Mouse (Mus musculus) kidney, embryonic 14.5 days (tissue): Measurements from ENCODE around the gene Gm26897. TPM values are rescaled to one million over a fixed set of nuclear protein-coding genes. Genes with fewer than 3 reads are reported as not detected.

Source experiments
- ATAC-seq: fragments of 200-750 bp; cut with Nextera tagmentation; 2 replicates; pipeline ENCODE4 v1.8.0; 2017; ENCODE audit warnings: moderate number of reproducible peaks, mild to moderate bottlenecking, moderate TSS enrichment, moderate library complexity; ENCODE audit not compliant: low FRiP score, low TSS enrichment
- H3K27ac ChIP-seq: fragments of 300-500 bp; sonication (generic); 2 replicates; pipeline ENCODE4 v1.5.1; 2014; ENCODE audit warnings: low read depth, mild to moderate bottlenecking, low read length, moderate library complexity, mixed read lengths
- H3K27me3 ChIP-seq: fragments of 300-500 bp; sonication (generic); 2 replicates; pipeline ENCODE4 v1.6.1; 2014; ENCODE audit warnings: mild to moderate bottlenecking, low read length; ENCODE audit not compliant: control insufficient read depth, insufficient read depth
- H3K36me3 ChIP-seq: fragments of 300-500 bp; sonication (generic); 2 replicates; pipeline ENCODE4 v1.6.1; 2014; ENCODE audit warnings: low read length, mixed read lengths; ENCODE audit not compliant: control insufficient read depth, insufficient read depth
- H3K4me1 ChIP-seq: fragments of 300-500 bp; sonication (generic); 2 replicates; pipeline ENCODE4 v1.6.1; 2014; ENCODE audit warnings: low read length, mixed read lengths; ENCODE audit not compliant: control insufficient read depth, insufficient read depth
- H3K4me2 ChIP-seq: fragments of 300-500 bp; sonication (generic); replicated peaks from 2 replicates; pipeline ENCODE4 v1.6.1; 2014; ENCODE audit warnings: low read depth, mild to moderate bottlenecking, low read length
- H3K4me3 ChIP-seq: fragments of 300-500 bp; sonication (generic); 2 replicates; pipeline ENCODE4 v1.5.1; 2014; ENCODE audit warnings: mild to moderate bottlenecking, low read length
- H3K9ac ChIP-seq: fragments of 300-500 bp; sonication (generic); 2 replicates; pipeline ENCODE4 v1.6.1; 2014; ENCODE audit warnings: low read depth, mild to moderate bottlenecking, low read length, moderate library complexity
- H3K9me3 ChIP-seq: fragments of 300-500 bp; sonication (generic); 2 replicates; pipeline ENCODE4 v1.6.1; 2016; ENCODE audit warnings: low read length; ENCODE audit not compliant: control insufficient read depth
- WGBS: fragments of 180-500 bp; shearing (Covaris S2); extraction: QIAGEN DNeasy Blood & Tissue Kit; methylation state at CpG from one replicate; pipeline ENCODE4 v1.1.7; 2014; 5-methylcytosine and 5-hydroxymethylcytosine counted together
- polyA plus RNA-seq: library from polyadenylated mRNA; unstranded; fragments of >200 nt; fragmentation: Nextera tagmentation; extraction: Ambion mirVana; gene quantifications from 2 replicates; pipeline ENCODE4 v1.2.1, GENCODE M21; 2014

The Gm26897 gene
- polyA plus RNA-seq, 1 experiment from 2014 or later: not detected

GRCm38 (mm10) chr5:111709195-111709901 lies 24.4 kb upstream of the Gm26897 start:
- Histone ChIP-seq H3K27me3 (peaks cover 5% of the 10 kb centered on the region), H3K36me3 (no peaks in the 10 kb centered on the region), H3K9me3 (peaks cover 10% of the 10 kb centered on the region), H3K4me2 (no peak overlapping the region), H3K9ac (no peak overlapping the region), H3K4me3 (no peak overlapping the region), H3K27ac (no peak overlapping the region), H3K4me1 (no peaks in the 10 kb centered on the region)
- WGBS: 30% methylated on average over 8 of the region's 8 CpGs
- ATAC-seq: no peak

GRCm38 (mm10) chr5:111719018-111719417 lies 14.7 kb upstream of the Gm26897 start:
- Histone ChIP-seq H3K4me2 (no peak overlapping the region), H3K4me1 (no peaks in the 10 kb centered on the region), H3K4me3 (no peak overlapping the region), H3K9ac (no peak overlapping the region), H3K9me3 (no peaks in the 10 kb centered on the region), H3K27ac (no peak overlapping the region), H3K27me3 (peaks cover 3% of the 10 kb centered on the region; the same call in 1 of the 2 replicates), H3K36me3 (no peaks in the 10 kb centered on the region)
- 61% methylated on average over 3 of the region's 3 CpGs for WGBS
- no peak for ATAC-seq

- WGBS: 50% methylated on average over 9 of the region's 9 CpGs
- Histone ChIP-seq H3K4me3 (no peak overlapping the region), H3K27me3 (peaks cover 3% of the 10 kb centered on the region; the same call in 1 of the 2 replicates), H3K36me3 (no peaks in the 10 kb centered on the region), H3K9me3 (no peaks in the 10 kb centered on the region), H3K4me1 (peaks cover 5% of the 10 kb centered on the region; the same call in 1 of the 2 replicates), H3K4me2 (no peak overlapping the region), H3K27ac (no peak overlapping the region), H3K9ac (no peak overlapping the region)
- ATAC-seq: no peak
These were observed 13.0 kb upstream of the Gm26897 start for GRCm38 (mm10) chr5:111720726-111721125.

GRCm38 (mm10) chr5:111724713-111725112 lies 9.0 kb upstream of the Gm26897 start:
- WGBS: 39% methylated on average over 10 of the region's 10 CpGs

GRCm38 (mm10) chr5:111725195-111725920 lies 8.4 kb upstream of the Gm26897 start:
- Histone ChIP-seq H3K27me3 (peaks cover 8% of the 10 kb centered on the region; the same call in 1 of the 2 replicates), H3K9ac (no peak overlapping the region), H3K4me2 (no peak overlapping the region; the same call in 1 of the 2 replicates), H3K27ac (no peak overlapping the region), H3K9me3 (peaks cover 3% of the 10 kb centered on the region; the same call in 1 of the 2 replicates), H3K4me3 (no peak overlapping the region), H3K36me3 (no peaks in the 10 kb centered on the region), H3K4me1 (peaks cover 6% of the 10 kb centered on the region; the same call in 1 of the 2 replicates)
- WGBS: 23% methylated on average over 22 of the region's 22 CpGs
- no peak for ATAC-seq

More at GRCm38 (mm10) chr5:111724713-111725112, 9.0 kb upstream of the Gm26897 start:
- Histone ChIP-seq H3K4me2 (no peak overlapping the region), H3K9ac (no peak overlapping the region), H3K4me1 (peaks cover 6% of the 10 kb centered on the region; the same call in 1 of the 2 replicates), H3K9me3 (peaks cover 3% of the 10 kb centered on the region; the same call in 1 of the 2 replicates), H3K4me3 (no peak overlapping the region), H3K27ac (no peak overlapping the region), H3K27me3 (peaks cover 8% of the 10 kb centered on the region; the same call in 1 of the 2 replicates), H3K36me3 (no peaks in the 10 kb centered on the region)
- ATAC-seq: no peak

GRCm38 (mm10) chr5:111728411-111728810 lies 5.3 kb upstream of the Gm26897 start:
- Histone ChIP-seq H3K9ac (no peak overlapping the region), H3K9me3 (peaks cover 3% of the 10 kb centered on the region; the same call in 1 of the 2 replicates), H3K4me2 (no peak overlapping the region), H3K36me3 (no peaks in the 10 kb centered on the region), H3K27me3 (peaks cover 7% of the 10 kb centered on the region; the same call in 1 of the 2 replicates), H3K4me3 (no peak overlapping the region), H3K27ac (no peak overlapping the region), H3K4me1 (peaks cover 10% of the 10 kb centered on the region)
- no peak for ATAC-seq
- 82% methylated on average over 4 of the region's 4 CpGs for WGBS

GRCm38 (mm10) chr5:111730560-111731167 lies 3.1 kb upstream of the Gm26897 start:
- Histone ChIP-seq H3K36me3 (no peaks in the 10 kb centered on the region), H3K27ac (no peak overlapping the region), H3K9me3 (peaks cover 3% of the 10 kb centered on the region; the same call in 1 of the 2 replicates), H3K4me2 (no peak overlapping the region), H3K4me1 (peaks cover 6% of the 10 kb centered on the region), H3K27me3 (peaks cover 5% of the 10 kb centered on the region; the same call in 1 of the 2 replicates), H3K4me3 (no peak overlapping the region), H3K9ac (no peak overlapping the region)
- 5% methylated on average over 16 of the region's 16 CpGs for WGBS
- ATAC-seq: peak; percentile 61

- H3K9me3 ChIP-seq: peaks cover 3% of the 10 kb centered on the region; the same call in 1 of the 2 replicates
- H3K4me1 ChIP-seq: peaks cover 4% of the 10 kb centered on the region
- H3K27me3 ChIP-seq: peaks cover 5% of the 10 kb centered on the region; the same call in 1 of the 2 replicates
- no peak overlapping the region for H3K9ac ChIP-seq
- H3K36me3 ChIP-seq: no peaks in the 10 kb centered on the region
- ATAC-seq: no peak
- no peak overlapping the region for H3K4me2 ChIP-seq
- no peak overlapping the region for H3K4me3 ChIP-seq
- H3K27ac ChIP-seq: no peak overlapping the region
- 60% methylated on average over 2 of the region's 2 CpGs for WGBS
These were observed 1.5 kb upstream of the Gm26897 start for GRCm38 (mm10) chr5:111732194-111732593.
